Mouse (Mus musculus) liver, embryonic 14.5 days (tissue): ENCODE data around the gene Prcd. TPM values are rescaled to one million over a fixed set of nuclear protein-coding genes. Genes with fewer than 3 reads are reported as not detected.
"Not testable (repeated sequence)": the region's sequence is repeated elsewhere in the genome, so short reads cannot be mapped to it uniquely, and the experiment has no call there.

Experiments used
- ATAC-seq: fragments of 200-750 bp; cut with Nextera tagmentation; 2 replicates; pipeline ENCODE4 v1.8.0; 2017; ENCODE audit warnings: moderate number of reproducible peaks, mild to moderate bottlenecking, moderate library complexity; ENCODE audit not compliant: insufficient read depth
- DNase-seq, 3 experiments: peaks; one replicate each; pipeline ENCODE4 v3.0.0-alpha.2; 2012 to 2013; ENCODE audit warnings: low read depth in 3 of 3, low spot score in 3 of 3
- H3K27ac ChIP-seq: fragments of 300-500 bp; sonication (generic); 2 replicates; pipeline ENCODE4 v1.5.1; 2014; ENCODE audit warnings: moderate library complexity, mild to moderate bottlenecking, control low read depth, inconsistent platforms
- H3K27me3 ChIP-seq: fragments of 300-500 bp; sonication (generic); 2 replicates; pipeline ENCODE4 v1.6.1; 2014; ENCODE audit warnings: mild to moderate bottlenecking, low read length, moderate library complexity; ENCODE audit not compliant: control insufficient read depth, insufficient read depth
- H3K36me3 ChIP-seq: fragments of 300-500 bp; sonication (generic); replicated peaks from 2 replicates; pipeline ENCODE4 v1.6.1; 2014; ENCODE audit warnings: low read depth; ENCODE audit not compliant: control insufficient read depth, insufficient read depth
- H3K4me1 ChIP-seq, 2 experiments: fragments of 200-500 bp in 1 of 2; fragments of 300-500 bp in 1 of 2; sonication (generic) in 1 of 2; replicated peaks; 2 replicates each; pipeline ENCODE4 v1.6.1; 2012 to 2014; ENCODE audit warnings: antibody characterized with exemption in 1 of 2, inconsistent platforms in 1 of 2, low read length in 1 of 2; ENCODE audit not compliant: control insufficient read depth in 2 of 2, insufficient read depth in 2 of 2
- H3K4me2 ChIP-seq: fragments of 300-500 bp; sonication (generic); 2 replicates; pipeline ENCODE4 v1.6.1; 2014; ENCODE audit warnings: low read depth, mild to moderate bottlenecking, control low read depth, moderate library complexity
- H3K4me3 ChIP-seq, 2 experiments: fragments of 200-500 bp in 1 of 2; fragments of 300-500 bp in 1 of 2; sonication (generic) in 1 of 2; 2 replicates each; pipeline ENCODE4 v1.5.1; 2012 to 2014; ENCODE audit warnings: low read depth in 2 of 2, low read length in 2 of 2, mild to moderate bottlenecking in 2 of 2, control low read depth in 1 of 2, inconsistent platforms in 1 of 2, moderate library complexity in 1 of 2; ENCODE audit not compliant: insufficient read depth in 1 of 2
- H3K9ac ChIP-seq: fragments of 300-500 bp; sonication (generic); replicated peaks from 2 replicates; pipeline ENCODE4 v1.6.1; 2014; ENCODE audit warnings: mild to moderate bottlenecking, control low read depth, moderate library complexity
- H3K9me3 ChIP-seq: fragments of 300-500 bp; sonication (generic); 2 replicates; pipeline ENCODE4 v1.6.1; 2016; ENCODE audit warnings: low read length, mixed read lengths; ENCODE audit not compliant: control insufficient read depth
- CTCF ChIP-seq: IDR thresholded peaks from 2 replicates; pipeline ENCODE4 v1.5.1; 2016; ENCODE audit warnings: antibody characterized with exemption, low read depth, control low read depth
- EP300 ChIP-seq: IDR thresholded peaks from 2 replicates; pipeline ENCODE4 v1.6.1; 2016; ENCODE audit warnings: antibody characterized with exemption, low read depth
- WGBS: fragments of 180-500 bp; shearing (Covaris S2); extraction: QIAGEN DNeasy Blood & Tissue Kit; methylation state at CpG from one replicate; pipeline ENCODE4 v1.1.7; 2014; ENCODE audit not compliant: insufficient replicate concordance; 5-methylcytosine and 5-hydroxymethylcytosine counted together
- polyA plus RNA-seq, 2 experiments: library from polyadenylated mRNA; depleted of rRNA in 1 of 2; stranded (reverse) in 1 of 2; unstranded in 1 of 2; fragments of >200 nt; fragmentation: Nextera tagmentation in 1 of 2; extraction: Ambion mirVana in 1 of 2; gene quantifications; 2 replicates each; pipeline versions ENCODE4 v1.2.1 to v1.2.3; 2012 to 2014

Gene Prcd
- polyA plus RNA-seq, 2 experiments, result 0.11 to 0.19 TPM

DNA sequence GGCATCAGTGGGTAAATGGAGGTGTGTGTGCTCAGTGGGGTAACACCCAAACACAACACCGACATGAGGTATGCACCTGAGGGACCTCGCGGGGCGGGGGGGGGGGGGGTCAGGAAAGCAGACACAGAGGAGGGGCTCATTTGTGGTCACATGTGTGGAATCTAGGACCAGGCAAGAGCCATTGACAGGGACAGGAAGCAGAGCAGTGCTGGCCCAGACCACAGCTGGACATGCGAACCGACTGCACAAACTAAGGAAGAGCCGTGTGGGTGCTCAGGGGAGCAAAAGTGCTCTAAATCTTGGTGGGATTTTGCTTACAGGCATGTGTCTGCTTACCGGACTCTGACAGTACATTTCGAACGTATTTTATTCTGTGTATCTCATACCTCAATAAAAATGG is 12.0 kb downstream of the Prcd start:
- H3K36me3 ChIP-seq, result no peaks in the 10 kb centered on the region
- H3K27me3 ChIP-seq, result peaks cover 5% of the 10 kb centered on the region; the same call in 1 of the 2 replicates
- H3K4me3 ChIP-seq, result no peak overlapping the region
- WGBS, result 58% methylated on average over 9 of the region's 10 CpGs
- H3K9ac ChIP-seq, result no peak overlapping the region
- H3K9me3 ChIP-seq, result no peaks in the 10 kb centered on the region
- no peak for DNase-seq
- peaks cover 2 to 6% of the 10 kb centered on the region in 2 experiments; a peak in 2 of 4 replicates for H3K4me1 ChIP-seq
- H3K4me2 ChIP-seq, result no peak overlapping the region
- no peak for ATAC-seq
- TF ChIP-seq CTCF (no peak), EP300 (no peak)
- H3K27ac ChIP-seq, result no peak overlapping the region

DNA sequence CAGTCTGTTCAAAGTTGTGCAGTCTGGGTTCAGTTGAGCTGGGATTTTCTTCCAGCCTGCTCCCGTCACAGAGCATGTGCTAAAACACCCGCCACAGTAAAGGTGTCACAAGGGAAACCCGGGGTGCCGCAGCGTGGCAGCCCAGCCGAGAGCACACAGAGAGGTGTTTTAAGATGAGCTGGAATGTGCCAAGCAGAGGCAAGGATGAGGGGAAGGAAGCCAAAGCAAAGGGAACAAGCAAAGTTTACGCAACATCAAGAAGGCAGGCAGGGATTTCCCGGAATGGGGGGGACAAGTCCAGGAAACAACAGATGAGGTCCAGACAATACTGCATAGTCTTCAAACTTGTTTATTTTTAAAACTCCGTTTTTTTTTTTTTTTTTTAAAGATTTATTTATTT is 13.2 kb downstream of the Prcd start:
- ATAC-seq, result no peak
- Histone ChIP-seq H3K4me3 (no peak overlapping the region), H3K9ac (no peak overlapping the region), H3K36me3 (no peaks in the 10 kb centered on the region), H3K9me3 (no peaks in the 10 kb centered on the region), H3K27me3 (peaks cover 5% of the 10 kb centered on the region; the same call in 1 of the 2 replicates), H3K27ac (no peak overlapping the region), H3K4me2 (no peak overlapping the region), H3K4me1 (peaks cover 7 to 9% of the 10 kb centered on the region in 2 experiments; a peak in 1 of 4 replicates)
- 61% methylated on average over 9 of the region's 9 CpGs for WGBS
- TF ChIP-seq CTCF (no peak), EP300 (no peak)
- no peak for DNase-seq

DNA sequence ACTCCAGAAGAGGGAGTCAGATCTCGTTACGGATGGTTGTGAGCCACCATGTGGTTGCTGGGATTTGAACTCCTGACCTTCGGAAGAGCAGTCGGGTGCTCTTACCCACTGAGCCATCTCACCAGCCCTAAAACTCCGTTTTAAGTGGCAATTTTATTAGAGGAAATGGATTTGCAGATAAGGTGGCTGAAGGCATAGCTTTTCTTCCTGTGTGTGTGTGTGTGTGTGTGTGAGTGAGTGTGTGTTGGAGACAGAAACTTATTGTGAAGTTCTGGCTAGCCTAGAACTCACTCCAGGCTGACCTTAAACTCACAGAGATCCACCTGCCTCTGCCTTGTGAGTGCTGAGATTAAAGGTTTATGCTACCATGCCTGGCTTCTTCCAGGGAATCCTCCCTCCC is 13.7 kb downstream of the Prcd start:
- 32% methylated on average over 3 of the region's 5 CpGs for WGBS
- ATAC-seq, result not testable (repeated sequence)

DNA sequence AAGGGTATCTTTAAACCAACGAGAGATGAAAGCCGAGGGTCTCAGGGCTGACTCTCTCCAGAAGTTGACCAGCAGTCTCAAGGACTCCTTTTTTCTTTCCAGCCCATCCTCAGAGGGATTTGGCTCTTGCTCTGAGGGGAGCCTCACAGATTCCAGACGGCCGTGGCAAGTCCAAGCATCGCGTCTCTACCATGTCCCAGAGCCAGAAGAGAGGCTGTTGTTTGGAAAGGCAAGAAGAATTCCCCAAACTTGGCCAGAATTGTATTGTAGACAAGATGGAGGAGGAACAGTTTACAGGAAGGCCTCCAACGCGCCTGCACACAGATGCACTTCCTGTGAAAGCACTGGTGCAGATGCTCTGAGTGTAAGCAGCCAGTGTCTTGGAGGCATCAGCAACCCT is 14.6 kb downstream of the Prcd start:
- H3K36me3 ChIP-seq, result peaks cover 2% of the 10 kb centered on the region
- no peaks in the 10 kb centered on the region for H3K9me3 ChIP-seq
- no peak overlapping the region for H3K27ac ChIP-seq
- no peak for TF ChIP-seq CTCF
- TF ChIP-seq EP300, result no peak
- no peak overlapping the region for H3K4me3 ChIP-seq
- DNase-seq (no peak), ATAC-seq (no peak)
- H3K4me1 ChIP-seq, result peaks cover 10 to 15% of the 10 kb centered on the region in 2 experiments
- H3K9ac ChIP-seq, result no peak overlapping the region
- no peaks in the 10 kb centered on the region for H3K27me3 ChIP-seq
- H3K4me2 ChIP-seq, result no peak overlapping the region
- 63% methylated on average over 8 of the region's 8 CpGs for WGBS

More for the DNA sequence above, 13.7 kb downstream of the Prcd start:
- H3K4me1 ChIP-seq, H3K4me2 ChIP-seq, H3K36me3 ChIP-seq, H3K9ac ChIP-seq, H3K27me3 ChIP-seq, H3K9me3 ChIP-seq, H3K27ac ChIP-seq, H3K4me3 ChIP-seq, DNase-seq: not testable (repeated sequence)

DNA sequence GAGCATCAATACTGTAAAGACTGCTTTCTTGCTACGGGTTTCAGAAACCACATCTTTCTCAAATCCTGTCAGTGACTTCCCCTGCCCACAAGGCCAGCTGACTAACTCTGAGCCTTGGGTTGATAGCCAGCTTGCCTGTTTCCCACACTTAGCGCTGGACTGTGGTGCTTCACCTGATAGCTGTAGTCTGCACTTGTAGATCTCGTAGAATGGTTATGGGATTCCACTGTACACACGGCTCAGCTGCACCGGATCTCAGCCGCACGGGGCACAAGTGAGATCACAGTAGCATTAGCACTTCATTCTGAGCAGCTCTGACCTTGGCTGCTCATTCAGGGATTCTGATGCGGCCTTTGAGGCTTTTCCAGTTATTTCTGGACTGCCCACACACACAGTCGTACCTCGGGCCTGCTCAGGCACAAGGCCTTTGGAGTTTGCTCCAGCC is 15.1 kb downstream of the Prcd start:
- H3K27me3 ChIP-seq, result no peaks in the 10 kb centered on the region
- H3K4me2 ChIP-seq, result no peak overlapping the region
- WGBS, result 40% methylated on average over 10 of the region's 10 CpGs
- H3K4me3 ChIP-seq, result no peak overlapping the region
- no peaks in the 10 kb centered on the region for H3K9me3 ChIP-seq
- no peak for ATAC-seq
- H3K9ac ChIP-seq, result no peak overlapping the region
- no peak overlapping the region for H3K27ac ChIP-seq
- peaks cover 6% of the 10 kb centered on the region for H3K36me3 ChIP-seq
- no peak for DNase-seq
- no peak for TF ChIP-seq CTCF
- no peak for TF ChIP-seq EP300
- H3K4me1 ChIP-seq, result peaks cover 13 to 20% of the 10 kb centered on the region in 2 experiments

DNA sequence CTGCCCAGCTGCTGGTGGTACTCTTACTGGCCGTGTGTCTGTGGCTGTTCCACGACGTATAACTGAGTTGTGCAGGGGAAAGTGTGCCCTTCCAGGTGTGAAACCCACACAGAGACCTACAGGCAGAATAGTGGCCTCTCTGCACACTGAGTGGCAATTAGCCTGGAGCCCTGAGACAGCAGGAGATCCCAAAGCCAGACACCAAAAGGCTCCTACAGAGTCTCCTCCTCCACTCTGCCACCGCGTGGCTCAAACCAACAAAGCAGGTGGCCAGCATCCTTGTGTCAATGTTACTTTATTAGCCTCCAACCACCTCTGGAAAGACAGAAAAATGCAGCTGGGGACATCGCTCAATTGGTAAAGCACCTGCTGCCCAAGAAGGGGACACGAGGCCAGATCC is 15.5 kb downstream of the Prcd start:
- peaks cover 13 to 20% of the 10 kb centered on the region in 2 experiments for H3K4me1 ChIP-seq
- ATAC-seq (no peak), DNase-seq (no peak)
- H3K4me3 ChIP-seq, result no peak overlapping the region
- no peak overlapping the region for H3K27ac ChIP-seq
- whole genome bisulfite sequencing, result 65% methylated on average over 7 of the region's 7 CpGs
- H3K9ac ChIP-seq, result no peak overlapping the region
- H3K9me3 ChIP-seq, result no peaks in the 10 kb centered on the region
- no peak overlapping the region for H3K4me2 ChIP-seq
- no peak for TF ChIP-seq EP300
- TF ChIP-seq CTCF, result peak; percentile 34; the same call in 1 of the 2 replicates
- peaks cover 11% of the 10 kb centered on the region for H3K36me3 ChIP-seq
- no peaks in the 10 kb centered on the region for H3K27me3 ChIP-seq
